Mouse (Mus musculus): ENCODE measurements at regions not wholly inside any gene's neighbourhood (a gene's known extent, or its start where the extent isn't known, plus 50 kb on each side); places are given as distances from the start of the nearest gene placed in this dataset.

DNA sequence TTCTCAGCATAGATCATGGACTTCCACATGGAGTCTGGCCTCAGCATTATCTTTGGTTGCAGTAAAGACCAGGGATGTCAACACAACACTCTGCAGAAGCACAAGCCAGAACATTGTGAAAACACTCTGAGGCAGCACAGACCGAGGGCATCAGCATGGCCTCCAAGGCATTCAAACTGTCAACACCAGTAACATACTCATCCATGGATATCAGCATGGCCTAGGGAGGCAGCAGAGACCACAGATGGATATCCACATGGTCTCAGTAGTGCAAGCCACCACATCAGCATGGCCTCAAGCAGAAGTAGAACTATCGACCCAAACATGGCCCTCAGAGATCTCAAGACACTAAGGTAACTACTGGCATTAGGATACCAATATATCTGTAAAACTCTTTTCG is 935.8 kb downstream of the Slitrk1 start:
- no peak overlapping the region for H3K27ac ChIP-seq (ENCODE audit: insufficient read depth, low read depth)
- no peak overlapping the region for H3K4me3 ChIP-seq (replicated peaks in 1 of 3; ENCODE audit: low read depth in 2 of 3, low read length in 2 of 3, poor library complexity in 1 of 3)
- DNase-seq (ENCODE audit: extremely low read depth): no peak
- dilution Hi-C loops (cut with MboI; ENCODE audit: extremely low pct_ligation_motif_present, extremely low pct_unique_long_range_greater_than_20kb, low sequenced_read_pairs) (no loop called here), in situ Hi-C loops (cut with MboI; ENCODE audit: low pct_ligation_motif_present, low pct_unique_long_range_greater_than_20kb, low sequenced_read_pairs) (no loop called here)
- no peak overlapping the region for H3K4me2 ChIP-seq (ENCODE audit: insufficient read depth, low read depth, poor library complexity, severe bottlenecking)
- H3K36me3 ChIP-seq (replicated peaks in 1 of 2; ENCODE audit: control insufficient read depth in 1 of 2, insufficient read depth in 1 of 2, low read length in 1 of 2): no peaks in the 10 kb centered on the region
- no peaks in the 10 kb centered on the region for H3K79me2 ChIP-seq (replicated peaks; ENCODE audit: control insufficient read depth, extremely low read depth, insufficient read depth, poor library complexity, severe bottlenecking)
- TF ChIP-seq CTCF (conservative IDR thresholded peaks at IDR 0.05 in 1 of 2, IDR thresholded peaks at IDR 0.05 in 1 of 2; ENCODE audit: low read depth in 2 of 2, low read length in 2 of 2) (no peak), CHD1 (IDR thresholded peaks at IDR 0.05; ENCODE audit: low read depth, low read length) (no peak), GABPA (IDR thresholded peaks at IDR 0.05; ENCODE audit: insufficient replicate concordance, low read depth, low read length) (no peak)
- H3K9me3 ChIP-seq (replicated peaks; ENCODE audit: low read length): peaks cover 15% of the 10 kb centered on the region
- no peaks in the 10 kb centered on the region for H3K4me1 ChIP-seq (ENCODE audit: control insufficient read depth in 1 of 2, insufficient read depth in 2 of 2)
- H3K9ac ChIP-seq (ENCODE audit: insufficient read depth, low read depth): no peak overlapping the region
- H3K27me3 ChIP-seq (replicated peaks): no peaks in the 10 kb centered on the region

- Histone ChIP-seq H3K27ac (ENCODE audit: insufficient read depth, low read depth) (no peak overlapping the region), H3K79me2 (replicated peaks; ENCODE audit: control insufficient read depth, extremely low read depth, insufficient read depth, poor library complexity, severe bottlenecking) (no peaks in the 10 kb centered on the region), H3K9ac (ENCODE audit: insufficient read depth, low read depth) (no peak overlapping the region), H3K4me3 (replicated peaks in 1 of 3; ENCODE audit: low read depth in 2 of 3, low read length in 2 of 3, poor library complexity in 1 of 3) (no peak overlapping the region), H3K36me3 (replicated peaks in 1 of 2; ENCODE audit: control insufficient read depth in 1 of 2, insufficient read depth in 1 of 2, low read length in 1 of 2) (no peaks in the 10 kb centered on the region), H3K4me2 (ENCODE audit: insufficient read depth, low read depth, poor library complexity, severe bottlenecking) (no peak overlapping the region), H3K27me3 (replicated peaks) (no peaks in the 10 kb centered on the region), H3K4me1 (ENCODE audit: control insufficient read depth in 1 of 2, insufficient read depth in 2 of 2) (no peaks in the 10 kb centered on the region), H3K9me3 (replicated peaks; ENCODE audit: low read length) (peaks cover 12% of the 10 kb centered on the region)
- no peak for TF ChIP-seq UBTF (IDR thresholded peaks at IDR 0.05; ENCODE audit: low read depth, low read length)
- no peak for TF ChIP-seq EP300 (IDR thresholded peaks at IDR 0.05; ENCODE audit: low read length)
- TF ChIP-seq SIN3A (IDR thresholded peaks at IDR 0.05; ENCODE audit: low read length): no peak
- no peak for TF ChIP-seq MAX (IDR thresholded peaks at IDR 0.05; ENCODE audit: low read length)
- no peak for TF ChIP-seq BHLHE40 (IDR thresholded peaks at IDR 0.05; ENCODE audit: low read depth, low read length)
- TF ChIP-seq MEF2A (IDR thresholded peaks at IDR 0.05; ENCODE audit: borderline replicate concordance, low read depth, low read length): no peak
- no peak for TF ChIP-seq JUN (IDR thresholded peaks at IDR 0.05; ENCODE audit: insufficient read depth, low read depth, low read length)
- no peak for TF ChIP-seq NELFE (IDR thresholded peaks at IDR 0.05; ENCODE audit: low read depth, low read length)
- TF ChIP-seq MXI1 (IDR thresholded peaks at IDR 0.05; ENCODE audit: low read depth, low read length): no peak
- TF ChIP-seq USF2 (conservative IDR thresholded peaks at IDR 0.05; ENCODE audit: low read depth, low read length): no peak
- no peak for TF ChIP-seq ZC3H11A (IDR thresholded peaks at IDR 0.05; ENCODE audit: low read depth, low read length)
- no peak for TF ChIP-seq RAD21 (IDR thresholded peaks at IDR 0.05; ENCODE audit: low read depth, low read length)
- no peak for TF ChIP-seq CHD2 (IDR thresholded peaks at IDR 0.05; ENCODE audit: low read length)
- dilution Hi-C loops (cut with MboI; ENCODE audit: extremely low pct_ligation_motif_present, extremely low pct_unique_long_range_greater_than_20kb, low sequenced_read_pairs) (no loop called here), in situ Hi-C loops (cut with MboI; ENCODE audit: low pct_ligation_motif_present, low pct_unique_long_range_greater_than_20kb, low sequenced_read_pairs) (no loop called here)
- no peak for DNase-seq (ENCODE audit: extremely low read depth)
Observed at GRCm38 (mm10) chr14:107952076-107952475, 961.9 kb downstream of the Slitrk1 start.

GRCm38 (mm10) chr14:107903717-107904116 is 1010.2 kb downstream of the Slitrk1 start:
- H3K4me1 ChIP-seq (ENCODE audit: control insufficient read depth in 1 of 2, insufficient read depth in 2 of 2): no peaks in the 10 kb centered on the region
- H3K79me2 ChIP-seq (replicated peaks; ENCODE audit: control insufficient read depth, extremely low read depth, insufficient read depth, poor library complexity, severe bottlenecking): no peaks in the 10 kb centered on the region
- in situ Hi-C loops (cut with MboI; ENCODE audit: low pct_ligation_motif_present, low pct_unique_long_range_greater_than_20kb, low sequenced_read_pairs): no loop called here
- no peaks in the 10 kb centered on the region for H3K36me3 ChIP-seq (replicated peaks in 1 of 2; ENCODE audit: control insufficient read depth in 1 of 2, insufficient read depth in 1 of 2, low read length in 1 of 2)
- H3K4me2 ChIP-seq (ENCODE audit: insufficient read depth, low read depth, poor library complexity, severe bottlenecking): no peak overlapping the region
- no peaks in the 10 kb centered on the region for H3K27me3 ChIP-seq (replicated peaks)
- H3K4me3 ChIP-seq (replicated peaks in 1 of 3; ENCODE audit: low read depth in 2 of 3, low read length in 2 of 3, poor library complexity in 1 of 3): no peak overlapping the region
- dilution Hi-C loops (cut with MboI; ENCODE audit: extremely low pct_ligation_motif_present, extremely low pct_unique_long_range_greater_than_20kb, low sequenced_read_pairs): no loop called here
- H3K9me3 ChIP-seq (replicated peaks; ENCODE audit: low read length): peaks cover 11% of the 10 kb centered on the region
- DNase-seq (ENCODE audit: extremely low read depth): no peak
- no peak overlapping the region for H3K9ac ChIP-seq (ENCODE audit: insufficient read depth, low read depth)
- no peak overlapping the region for H3K27ac ChIP-seq (ENCODE audit: insufficient read depth, low read depth)
- TF ChIP-seq BHLHE40 (IDR thresholded peaks at IDR 0.05; ENCODE audit: low read depth, low read length) (no peak), KAT2A (IDR thresholded peaks at IDR 0.05; ENCODE audit: insufficient replicate concordance, low read length) (no peak), MAX (IDR thresholded peaks at IDR 0.05; ENCODE audit: low read length) (no peak), ELF1 (IDR thresholded peaks at IDR 0.05; ENCODE audit: low read depth, low read length) (no peak), CHD1 (IDR thresholded peaks at IDR 0.05; ENCODE audit: low read depth, low read length) (no peak), JUND (conservative IDR thresholded peaks at IDR 0.05; ENCODE audit: low read depth, low read length) (no peak), EP300 (IDR thresholded peaks at IDR 0.05; ENCODE audit: low read length) (peak; percentile 51; the same call in 1 of the 2 replicates), CTCF (conservative IDR thresholded peaks at IDR 0.05 in 1 of 2, IDR thresholded peaks at IDR 0.05 in 1 of 2; ENCODE audit: low read depth in 2 of 2, low read length in 2 of 2) (no peak), SIN3A (IDR thresholded peaks at IDR 0.05; ENCODE audit: low read length) (no peak), RCOR1 (conservative IDR thresholded peaks at IDR 0.05; ENCODE audit: low read depth, low read length) (no peak), HCFC1 (IDR thresholded peaks at IDR 0.05; ENCODE audit: low read depth, low read length) (no peak), IRF4 (IDR thresholded peaks at IDR 0.05; ENCODE audit: low read depth, low read length) (peak; percentile 52), TCF12 (IDR thresholded peaks at IDR 0.05; ENCODE audit: low read depth, low read length) (no peak), ZKSCAN1 (IDR thresholded peaks at IDR 0.05; ENCODE audit: borderline replicate concordance, low read depth, low read length) (no peak), JUN (IDR thresholded peaks at IDR 0.05; ENCODE audit: insufficient read depth, low read depth, low read length) (peak; percentile 44; the same call in 1 of the 2 replicates), MAFK (IDR thresholded peaks at IDR 0.05; ENCODE audit: insufficient replicate concordance, low read length) (no peak), SMC3 (IDR thresholded peaks at IDR 0.05; ENCODE audit: low read depth, low read length) (no peak)

All from CH12.LX (cell line).